Mouse (Mus musculus): ENCODE data around the gene Gm14435.
"Not testable (repeated sequence)": the region's sequence is repeated elsewhere in the genome, so short reads cannot be mapped to it uniquely, and the experiment has no call there.

The Gm14435 gene

DNA sequence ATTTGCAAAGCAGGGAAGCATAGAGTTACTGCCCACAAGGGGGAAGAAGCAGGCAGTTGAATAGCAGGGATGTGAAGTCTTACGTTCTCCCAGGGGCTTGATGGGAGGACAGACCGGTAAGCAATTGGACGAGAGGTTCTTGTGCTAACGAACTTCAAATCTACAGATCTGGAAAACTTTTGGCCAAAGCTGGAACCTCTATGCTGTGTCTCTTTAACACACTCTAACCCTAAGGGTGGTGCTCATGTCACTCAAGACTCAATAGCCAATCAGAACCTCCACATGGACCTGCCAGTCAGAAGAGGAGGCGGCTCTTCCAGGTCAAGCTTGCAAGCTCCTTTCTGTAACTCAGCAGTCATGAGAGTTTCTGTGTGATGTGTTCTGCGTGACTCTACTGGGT is at the start of gene Gm14435:
Gene Gm14435, plus strand, starts transcription at position 301 of the 400 bp plus-strand sequence.
- DNase-seq (ENCODE audit: inconsistent age in 2 of 2, low spot score in 1 of 2), result not testable (repeated sequence)
